Mouse (Mus musculus): Measurements from ENCODE around the gene Cmss1. TPM values are rescaled to one million over a fixed set of nuclear protein-coding genes. Genes with fewer than 3 reads are reported as not detected.

Gene Cmss1
- total and polyA plus RNA-seq, 2 experiments from 2014 or later, result 12.0 to 43.4 TPM

GRCm38 (mm10) chr16:57515636-57516035 lies 91.0 kb downstream of the Cmss1 start:
- ATAC-seq, result peak; percentile 34
- no peak overlapping the region for H3K4me3 ChIP-seq (ENCODE audit: low read depth, low read length)
- no peak for TF ChIP-seq CTCF (IDR thresholded peaks at IDR 0.05; ENCODE audit: low read depth)
- no peak overlapping the region for H3K4me2 ChIP-seq (ENCODE audit: low read depth)
- WGBS, result 64% methylated on average over 10 of the region's 10 CpGs
- no peaks in the 10 kb centered on the region for H3K27me3 ChIP-seq (ENCODE audit: insufficient read depth, low read length)
- no peaks in the 10 kb centered on the region for H3K4me1 ChIP-seq (ENCODE audit: insufficient read depth)
- H3K27ac ChIP-seq (ENCODE audit: low read depth, low read length), result no peak overlapping the region
- no peak overlapping the region for H3K9ac ChIP-seq
- H3K9me3 ChIP-seq (ENCODE audit: low read length), result no peaks in the 10 kb centered on the region
- DNase-seq, result no peak
- H3K36me3 ChIP-seq (ENCODE audit: insufficient read depth), result no peaks in the 10 kb centered on the region

DNA sequence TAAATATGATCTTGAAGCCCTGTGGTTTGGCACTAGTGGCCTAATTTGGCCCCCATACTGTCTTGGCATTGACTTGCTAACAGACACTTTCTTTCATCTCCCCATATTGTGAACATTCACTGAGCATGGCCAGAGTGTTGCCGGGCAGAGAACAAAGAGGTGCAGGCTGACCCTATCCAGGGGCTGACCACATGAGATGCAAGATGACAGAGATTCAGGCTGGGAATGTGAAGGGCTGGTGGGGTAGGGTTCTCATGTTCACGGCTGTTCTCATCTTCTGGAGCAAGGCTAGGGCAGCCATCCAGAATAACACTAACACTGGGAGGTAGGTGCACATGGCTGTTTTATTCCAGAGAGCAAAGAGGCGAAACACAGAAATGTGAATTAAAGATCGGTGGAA lies 92.3 kb downstream of the Cmss1 start:
- H3K27ac ChIP-seq (ENCODE audit: low read depth, low read length), result no peak overlapping the region
- H3K4me3 ChIP-seq (ENCODE audit: low read depth, low read length), result no peak overlapping the region
- no peak for TF ChIP-seq CTCF (IDR thresholded peaks at IDR 0.05; ENCODE audit: low read depth)
- no peaks in the 10 kb centered on the region for H3K36me3 ChIP-seq (ENCODE audit: insufficient read depth)
- WGBS, result 63% methylated on average over 4 of the region's 4 CpGs
- no peaks in the 10 kb centered on the region for H3K27me3 ChIP-seq (ENCODE audit: insufficient read depth, low read length)
- no peaks in the 10 kb centered on the region for H3K9me3 ChIP-seq (ENCODE audit: low read length)
- ATAC-seq (no peak), DNase-seq (no peak)
- no peaks in the 10 kb centered on the region for H3K4me1 ChIP-seq (ENCODE audit: insufficient read depth)
- no peak overlapping the region for H3K9ac ChIP-seq
- H3K4me2 ChIP-seq (ENCODE audit: low read depth), result no peak overlapping the region

GRCm38 (mm10) chr16:57513562-57513961 lies 93.1 kb downstream of the Cmss1 start:
- no peaks in the 10 kb centered on the region for H3K4me1 ChIP-seq (ENCODE audit: insufficient read depth)
- DNase-seq, result no peak
- no peak for ATAC-seq
- no peaks in the 10 kb centered on the region for H3K9me3 ChIP-seq (ENCODE audit: low read length)
- no peak overlapping the region for H3K4me2 ChIP-seq (ENCODE audit: low read depth)
- TF ChIP-seq CTCF (IDR thresholded peaks at IDR 0.05; ENCODE audit: low read depth), result no peak
- H3K9ac ChIP-seq, result no peak overlapping the region
- no peaks in the 10 kb centered on the region for H3K27me3 ChIP-seq (ENCODE audit: insufficient read depth, low read length)
- no peak overlapping the region for H3K4me3 ChIP-seq (ENCODE audit: low read depth, low read length)
- no peaks in the 10 kb centered on the region for H3K36me3 ChIP-seq (ENCODE audit: insufficient read depth)
- no peak overlapping the region for H3K27ac ChIP-seq (ENCODE audit: low read depth, low read length)
- 92% methylated on average over 7 of the region's 7 CpGs for WGBS

DNA sequence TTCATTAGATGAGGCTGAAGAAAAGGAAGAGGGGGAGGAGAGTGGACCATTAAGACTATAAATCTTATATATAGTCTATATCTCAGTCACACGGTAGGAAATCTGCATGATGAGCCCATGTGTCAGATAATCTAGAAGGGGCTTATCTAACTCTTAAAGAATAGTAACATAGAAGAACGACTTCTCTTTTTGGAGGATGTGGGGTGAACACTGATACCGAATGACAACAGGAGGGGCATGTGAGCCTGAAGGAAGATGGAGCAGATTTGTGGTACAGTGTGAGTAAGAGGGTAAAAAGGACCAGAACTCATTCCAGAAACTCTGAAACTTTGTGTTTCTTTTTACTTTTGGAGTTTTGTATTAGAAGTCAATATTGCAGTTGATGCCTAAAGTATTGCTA lies 97.6 kb downstream of the Cmss1 start:
- H3K9me3 ChIP-seq (ENCODE audit: low read length), result no peaks in the 10 kb centered on the region
- no peak overlapping the region for H3K9ac ChIP-seq
- no peak for DNase-seq
- H3K4me1 ChIP-seq (ENCODE audit: insufficient read depth), result no peaks in the 10 kb centered on the region
- H3K36me3 ChIP-seq (ENCODE audit: insufficient read depth), result no peaks in the 10 kb centered on the region
- H3K4me3 ChIP-seq (ENCODE audit: low read depth, low read length), result no peak overlapping the region
- no peak overlapping the region for H3K4me2 ChIP-seq (ENCODE audit: low read depth)
- WGBS, result 92% methylated on average over 3 of the region's 3 CpGs
- no peak for TF ChIP-seq CTCF (IDR thresholded peaks at IDR 0.05; ENCODE audit: low read depth)
- H3K27me3 ChIP-seq (ENCODE audit: insufficient read depth, low read length), result no peaks in the 10 kb centered on the region
- H3K27ac ChIP-seq (ENCODE audit: low read depth, low read length), result no peak overlapping the region
- no peak for ATAC-seq

- no peak overlapping the region for H3K27ac ChIP-seq (ENCODE audit: low read depth, low read length)
- DNase-seq, result no peak
- no peaks in the 10 kb centered on the region for H3K36me3 ChIP-seq (ENCODE audit: insufficient read depth)
- no peaks in the 10 kb centered on the region for H3K4me1 ChIP-seq (ENCODE audit: insufficient read depth)
- H3K4me2 ChIP-seq (ENCODE audit: low read depth), result no peak overlapping the region
- H3K9ac ChIP-seq, result no peak overlapping the region
- H3K4me3 ChIP-seq (ENCODE audit: low read depth, low read length), result no peak overlapping the region
- WGBS, result 85% methylated on average over 1 of the region's 1 CpGs
- no peaks in the 10 kb centered on the region for H3K9me3 ChIP-seq (ENCODE audit: low read length)
- no peaks in the 10 kb centered on the region for H3K27me3 ChIP-seq (ENCODE audit: insufficient read depth, low read length)
- no peak for TF ChIP-seq CTCF (IDR thresholded peaks at IDR 0.05; ENCODE audit: low read depth)
- no peak for ATAC-seq
Measured at GRCm38 (mm10) chr16:57508351-57508750, 98.3 kb downstream of the Cmss1 start.

DNA sequence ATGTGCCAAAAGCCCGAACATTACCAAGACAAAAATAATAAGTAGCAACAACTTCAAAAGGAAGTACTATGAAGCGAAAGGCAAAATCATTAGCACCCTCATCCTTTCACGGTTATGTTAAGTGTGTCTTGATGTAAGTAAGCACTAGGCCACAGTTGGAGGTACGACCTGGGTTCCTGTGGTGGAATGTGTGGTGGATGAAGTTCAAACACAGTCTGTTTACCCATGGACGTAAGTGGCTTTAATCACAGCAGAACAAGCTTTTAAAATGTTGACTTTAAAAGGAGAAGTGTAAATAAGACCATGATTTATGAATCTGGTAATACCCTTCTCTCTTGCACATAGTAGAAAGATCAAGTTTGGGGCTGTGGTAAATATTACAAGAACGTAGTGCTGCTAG lies 100.5 kb downstream of the Cmss1 start:
- no peak overlapping the region for H3K4me3 ChIP-seq (ENCODE audit: low read depth, low read length)
- H3K4me1 ChIP-seq (ENCODE audit: insufficient read depth), result no peaks in the 10 kb centered on the region
- H3K27me3 ChIP-seq (ENCODE audit: insufficient read depth, low read length), result no peaks in the 10 kb centered on the region
- 90% methylated on average over 6 of the region's 6 CpGs for WGBS
- H3K36me3 ChIP-seq (ENCODE audit: insufficient read depth), result no peaks in the 10 kb centered on the region
- DNase-seq (no peak), ATAC-seq (no peak)
- no peaks in the 10 kb centered on the region for H3K9me3 ChIP-seq (ENCODE audit: low read length)
- no peak overlapping the region for H3K9ac ChIP-seq
- no peak overlapping the region for H3K27ac ChIP-seq (ENCODE audit: low read depth, low read length)
- no peak for TF ChIP-seq CTCF (IDR thresholded peaks at IDR 0.05; ENCODE audit: low read depth)
- H3K4me2 ChIP-seq (ENCODE audit: low read depth), result no peak overlapping the region

- WGBS, result 92% methylated on average over 4 of the region's 4 CpGs
- no peak overlapping the region for H3K4me3 ChIP-seq (ENCODE audit: low read depth, low read length)
Measured at GRCm38 (mm10) chr16:57504728-57505127, 101.9 kb downstream of the Cmss1 start.

DNA sequence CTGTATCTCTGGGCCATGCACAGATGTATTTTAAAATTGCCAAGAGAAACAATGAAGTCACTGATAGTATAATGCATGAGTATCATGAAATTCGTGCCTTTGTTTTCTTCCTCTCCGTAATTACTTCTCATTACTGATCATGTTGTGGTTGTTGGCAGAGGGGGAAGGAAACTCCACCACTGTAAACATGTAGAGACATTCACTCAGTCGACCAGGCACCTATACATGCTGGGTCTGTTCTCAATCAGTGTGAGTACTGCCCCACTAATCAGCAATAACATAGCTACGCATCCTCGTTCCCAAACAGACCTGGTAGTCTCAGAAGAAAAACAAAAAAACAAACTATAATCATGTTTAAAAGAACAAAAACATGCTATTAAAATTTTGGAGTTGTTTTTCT lies 103.9 kb downstream of the Cmss1 start:
- no peaks in the 10 kb centered on the region for H3K4me1 ChIP-seq (ENCODE audit: insufficient read depth)
- H3K27me3 ChIP-seq (ENCODE audit: insufficient read depth, low read length), result no peaks in the 10 kb centered on the region
- DNase-seq (no peak), ATAC-seq (no peak)
- TF ChIP-seq CTCF (IDR thresholded peaks at IDR 0.05; ENCODE audit: low read depth), result no peak
- no peak overlapping the region for H3K27ac ChIP-seq (ENCODE audit: low read depth, low read length)
- H3K9me3 ChIP-seq (ENCODE audit: low read length), result no peaks in the 10 kb centered on the region
- WGBS, result 55% methylated on average over 5 of the region's 5 CpGs
- H3K36me3 ChIP-seq (ENCODE audit: insufficient read depth), result no peaks in the 10 kb centered on the region
- no peak overlapping the region for H3K4me2 ChIP-seq (ENCODE audit: low read depth)
- no peak overlapping the region for H3K9ac ChIP-seq
- no peak overlapping the region for H3K4me3 ChIP-seq (ENCODE audit: low read depth, low read length)

More at GRCm38 (mm10) chr16:57504728-57505127, 101.9 kb downstream of the Cmss1 start:
- DNase-seq, result no peak
- Histone ChIP-seq H3K4me2 (ENCODE audit: low read depth) (no peak overlapping the region), H3K9me3 (ENCODE audit: low read length) (no peaks in the 10 kb centered on the region), H3K27ac (ENCODE audit: low read depth, low read length) (no peak overlapping the region), H3K27me3 (ENCODE audit: insufficient read depth, low read length) (no peaks in the 10 kb centered on the region), H3K36me3 (ENCODE audit: insufficient read depth) (no peaks in the 10 kb centered on the region), H3K9ac (no peak overlapping the region), H3K4me1 (ENCODE audit: insufficient read depth) (no peaks in the 10 kb centered on the region)
- no peak for ATAC-seq
- TF ChIP-seq CTCF (IDR thresholded peaks at IDR 0.05; ENCODE audit: low read depth), result no peak

Measured in forebrain, postnatal 0 days (tissue).